Mouse (Mus musculus): ENCODE measurements around the gene Cacna2d4. TPM values are rescaled to one million over a fixed set of nuclear protein-coding genes. Genes with fewer than 3 reads are reported as not detected.

Gene Cacna2d4
- polyA plus RNA-seq, 1 experiment from 2014 or later, result not detected

- ATAC-seq (ENCODE audit: low read depth), result no peak
Measured at GRCm38 (mm10) chr6:119372237-119372636, 135.9 kb downstream of the Cacna2d4 start.

GRCm38 (mm10) chr6:119373000-119373705 lies 136.8 kb downstream of the Cacna2d4 start:
- Histone ChIP-seq H3K4me3 (replicated peaks) (no peak overlapping the region), H3K27me3 (no peaks in the 10 kb centered on the region), H3K4me2 (no peak overlapping the region), H3K9me3 (replicated peaks) (no peaks in the 10 kb centered on the region), H3K36me3 (peaks cover 18% of the 10 kb centered on the region), H3K27ac (peak overlapping the region; percentile 24), H3K4me1 (replicated peaks) (peaks cover 60% of the 10 kb centered on the region), H3K9ac (no peak overlapping the region)
- ATAC-seq (ENCODE audit: low read depth) (no peak), DNase-seq (no peak)

More at GRCm38 (mm10) chr6:119372237-119372636, 135.9 kb downstream of the Cacna2d4 start:
- H3K4me3 ChIP-seq (replicated peaks), result no peak overlapping the region
- H3K36me3 ChIP-seq, result peaks cover 25% of the 10 kb centered on the region
- H3K9me3 ChIP-seq (replicated peaks), result no peaks in the 10 kb centered on the region
- H3K4me1 ChIP-seq (replicated peaks), result peaks cover 51% of the 10 kb centered on the region
- no peaks in the 10 kb centered on the region for H3K27me3 ChIP-seq
- DNase-seq, result no peak
- no peak overlapping the region for H3K4me2 ChIP-seq
- 19% methylated on average over 5 of the region's 5 CpGs for WGBS (ENCODE audit: insufficient replicate concordance)
- H3K9ac ChIP-seq, result no peak overlapping the region
- no peak overlapping the region for H3K27ac ChIP-seq

GRCm38 (mm10) chr6:119375035-119375434 lies 138.7 kb downstream of the Cacna2d4 start:
- Histone ChIP-seq H3K9ac (no peak overlapping the region), H3K36me3 (peaks cover 6% of the 10 kb centered on the region; the same call in 1 of the 2 replicates), H3K4me3 (replicated peaks) (no peak overlapping the region), H3K27ac (no peak overlapping the region), H3K9me3 (replicated peaks) (no peaks in the 10 kb centered on the region), H3K27me3 (no peaks in the 10 kb centered on the region), H3K4me1 (replicated peaks) (peaks cover 79% of the 10 kb centered on the region), H3K4me2 (no peak overlapping the region)
- 45% methylated on average over 5 of the region's 5 CpGs for WGBS (ENCODE audit: insufficient replicate concordance)
- ATAC-seq (ENCODE audit: low read depth) (no peak), DNase-seq (no peak)

- Histone ChIP-seq H3K4me1 (replicated peaks) (peaks cover 91% of the 10 kb centered on the region), H3K27ac (peak overlapping the region; percentile 47), H3K4me3 (replicated peaks) (no peak overlapping the region), H3K9me3 (replicated peaks) (no peaks in the 10 kb centered on the region), H3K27me3 (no peaks in the 10 kb centered on the region), H3K4me2 (peak overlapping the region; percentile 35), H3K9ac (no peak overlapping the region), H3K36me3 (peaks cover 4% of the 10 kb centered on the region; the same call in 1 of the 2 replicates)
- WGBS (ENCODE audit: insufficient replicate concordance), result 5% methylated on average over 2 of the region's 2 CpGs
- no peak for DNase-seq
- peak; percentile 68 for ATAC-seq (ENCODE audit: low read depth)
Measured at GRCm38 (mm10) chr6:119377613-119378012, 141.3 kb downstream of the Cacna2d4 start.

- no peak for DNase-seq
Measured at GRCm38 (mm10) chr6:119378631-119379030, 142.3 kb downstream of the Cacna2d4 start.

GRCm38 (mm10) chr6:119385668-119386067 lies 149.3 kb downstream of the Cacna2d4 start:
- 82% methylated on average over 1 of the region's 1 CpGs for WGBS (ENCODE audit: insufficient replicate concordance)
- no peak for ATAC-seq (ENCODE audit: low read depth)
- DNase-seq, result no peak

More at GRCm38 (mm10) chr6:119378631-119379030, 142.3 kb downstream of the Cacna2d4 start:
- Histone ChIP-seq H3K9ac (no peak overlapping the region), H3K27ac (no peak overlapping the region), H3K36me3 (peaks cover 10% of the 10 kb centered on the region), H3K9me3 (replicated peaks) (no peaks in the 10 kb centered on the region), H3K27me3 (no peaks in the 10 kb centered on the region), H3K4me3 (replicated peaks) (no peak overlapping the region), H3K4me1 (replicated peaks) (peaks cover 88% of the 10 kb centered on the region), H3K4me2 (no peak overlapping the region)
- WGBS (ENCODE audit: insufficient replicate concordance), result 50% methylated on average over 1 of the region's 1 CpGs
- no peak for ATAC-seq (ENCODE audit: low read depth)

GRCm38 (mm10) chr6:119386421-119386820 lies 150.1 kb downstream of the Cacna2d4 start:
- Histone ChIP-seq H3K27ac (no peak overlapping the region), H3K9me3 (replicated peaks) (no peaks in the 10 kb centered on the region), H3K4me3 (replicated peaks) (peak overlapping the region; percentile 94), H3K4me2 (peak overlapping the region; percentile 79), H3K9ac (0 out of 2 replicates have a peak overlapping the region, but pooled peaks have one; percentile 96), H3K27me3 (no peaks in the 10 kb centered on the region), H3K36me3 (peaks cover 18% of the 10 kb centered on the region), H3K4me1 (replicated peaks) (peaks cover 57% of the 10 kb centered on the region)
- 79% methylated on average over 4 of the region's 4 CpGs for WGBS (ENCODE audit: insufficient replicate concordance)
- no peak for DNase-seq
- no peak for ATAC-seq (ENCODE audit: low read depth)

More at GRCm38 (mm10) chr6:119385668-119386067, 149.3 kb downstream of the Cacna2d4 start:
- Histone ChIP-seq H3K9me3 (replicated peaks) (no peaks in the 10 kb centered on the region), H3K4me1 (replicated peaks) (peaks cover 61% of the 10 kb centered on the region), H3K27me3 (no peaks in the 10 kb centered on the region), H3K4me3 (replicated peaks) (no peak overlapping the region), H3K36me3 (peaks cover 18% of the 10 kb centered on the region), H3K4me2 (peak overlapping the region; percentile 23), H3K27ac (no peak overlapping the region), H3K9ac (no peak overlapping the region)

GRCm38 (mm10) chr6:119386821-119387220 lies 150.5 kb downstream of the Cacna2d4 start:
- 55% methylated on average over 1 of the region's 1 CpGs for WGBS (ENCODE audit: insufficient replicate concordance)
- peaks cover 53% of the 10 kb centered on the region for H3K4me1 ChIP-seq (replicated peaks)

GRCm38 (mm10) chr6:119387801-119388649 lies 151.7 kb downstream of the Cacna2d4 start:
- ATAC-seq (ENCODE audit: low read depth) (peak; percentile 80), DNase-seq (peak; percentile 35)
- peak overlapping the region; percentile 87 for H3K27ac ChIP-seq
- H3K4me2 ChIP-seq, result peak overlapping the region; percentile 79
- peak overlapping the region; percentile 96 for H3K9ac ChIP-seq
- WGBS (ENCODE audit: insufficient replicate concordance), result under 1% methylated on average over 32 of the region's 76 CpGs
- no peaks in the 10 kb centered on the region for H3K9me3 ChIP-seq (replicated peaks)
- no peaks in the 10 kb centered on the region for H3K27me3 ChIP-seq
- H3K4me1 ChIP-seq (replicated peaks), result peaks cover 43% of the 10 kb centered on the region
- H3K4me3 ChIP-seq (replicated peaks), result peak overlapping the region; percentile 94
- H3K36me3 ChIP-seq, result peaks cover 18% of the 10 kb centered on the region

More at GRCm38 (mm10) chr6:119386821-119387220, 150.5 kb downstream of the Cacna2d4 start:
- peak overlapping the region; percentile 37 for H3K27ac ChIP-seq
- H3K36me3 ChIP-seq, result peaks cover 18% of the 10 kb centered on the region
- no peaks in the 10 kb centered on the region for H3K27me3 ChIP-seq
- peak overlapping the region; percentile 79 for H3K4me2 ChIP-seq
- DNase-seq (no peak), ATAC-seq (ENCODE audit: low read depth) (no peak)
- H3K9ac ChIP-seq, result peak overlapping the region; percentile 96
- peak overlapping the region; percentile 94 for H3K4me3 ChIP-seq (replicated peaks)
- H3K9me3 ChIP-seq (replicated peaks), result no peaks in the 10 kb centered on the region

- no peaks in the 10 kb centered on the region for H3K27me3 ChIP-seq
- peaks cover 37% of the 10 kb centered on the region for H3K4me1 ChIP-seq (replicated peaks)
- H3K36me3 ChIP-seq, result peaks cover 12% of the 10 kb centered on the region
- WGBS (ENCODE audit: insufficient replicate concordance), result under 1% methylated on average over 53 of the region's 53 CpGs
- peak overlapping the region; percentile 94 for H3K4me3 ChIP-seq (replicated peaks)
- DNase-seq, result peak; percentile 94
- no peaks in the 10 kb centered on the region for H3K9me3 ChIP-seq (replicated peaks)
- peak overlapping the region; percentile 96 for H3K9ac ChIP-seq
- peak; percentile 98 for ATAC-seq (ENCODE audit: low read depth)
- peak overlapping the region; percentile 87 for H3K27ac ChIP-seq
- peak overlapping the region; percentile 79 for H3K4me2 ChIP-seq
Measured at GRCm38 (mm10) chr6:119388650-119389012, 152.3 kb downstream of the Cacna2d4 start.

GRCm38 (mm10) chr6:119389089-119389488 lies 152.8 kb downstream of the Cacna2d4 start:
- peak overlapping the region; percentile 76 for H3K9ac ChIP-seq
- H3K27me3 ChIP-seq, result no peaks in the 10 kb centered on the region
- H3K4me1 ChIP-seq (replicated peaks), result peaks cover 36% of the 10 kb centered on the region
- peak overlapping the region; percentile 81 for H3K27ac ChIP-seq
- peaks cover 7% of the 10 kb centered on the region; the same call in 1 of the 2 replicates for H3K36me3 ChIP-seq
- no peaks in the 10 kb centered on the region for H3K9me3 ChIP-seq (replicated peaks)
- peak overlapping the region; percentile 63 for H3K4me2 ChIP-seq
- WGBS (ENCODE audit: insufficient replicate concordance), result 14% methylated on average over 10 of the region's 10 CpGs
- H3K4me3 ChIP-seq (replicated peaks), result peak overlapping the region; percentile 94
- DNase-seq, result no peak
- no peak for ATAC-seq (ENCODE audit: low read depth)
